ENCODE assay signal across 10 mouse cellular contexts in the genomic region with DNA sequence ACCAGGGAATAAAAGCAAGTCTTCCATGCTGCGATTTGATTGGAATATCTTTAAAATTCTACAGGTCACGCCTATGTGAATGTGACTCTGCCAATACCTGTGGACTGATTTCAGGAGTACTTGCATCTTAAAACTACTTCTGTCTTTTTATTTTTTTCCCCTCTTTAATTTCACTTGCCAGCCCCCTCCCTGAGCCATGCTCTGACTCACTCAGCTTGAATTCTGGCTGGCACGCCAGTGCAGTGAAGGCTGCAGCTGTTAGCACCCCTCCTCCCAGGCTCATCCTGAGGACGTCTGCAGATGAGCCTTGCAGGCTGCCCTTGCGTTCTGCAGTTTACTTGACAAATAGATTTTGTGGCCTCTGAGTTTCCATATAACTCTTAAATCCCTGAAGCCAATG. TPM values are rescaled to one million over a fixed set of nuclear protein-coding genes. Genes with fewer than 3 reads are reported as not detected.
DNase-seq lines count a peak whose midpoint lies in the region; ATAC-seq and TF ChIP-seq lines count a peak whose summit lies in the region.
"Had no signal": no experiment of that assay in that cellular context is flagged by ENCODE, and none has a peak within 500 bp of the region (broad histone marks: within the 10 kb centered on the region; RNA-seq: fewer than 3 reads in every experiment).

No protein-coding gene starts in this region.

- H3K36me3 ChIP-seq in forebrain, embryonic 15.5 days = no peaks in the 10 kb centered on the region
- H3K36me3 ChIP-seq in forebrain, embryonic 11.5 days (ENCODE audit: control insufficient read depth, insufficient read depth, low read length) = no peaks in the 10 kb centered on the region
- H3K36me3 ChIP-seq in intestine, embryonic 15.5 days = no peaks in the 10 kb centered on the region

- peak; percentile 77 for ATAC-seq in forebrain, embryonic 15.5 days (replicated peaks)
- no peak for ATAC-seq in forebrain, embryonic 11.5 days (replicated peaks; ENCODE audit: low FRiP score)
- no peak for ATAC-seq in intestine, embryonic 15.5 days

- TF ChIP-seq CTCF in gastrocnemius, adult 2 months (IDR thresholded peaks at IDR 0.05) = no peak

- intact Hi-C loops in gastrocnemius, adult 2 months (cut with DNase I) = no loop called here

- DNase-seq in forebrain, embryonic 11.5 days (ENCODE audit: low spot score) = no peak
- peak; percentile 60 for DNase-seq in adrenal gland, adult 8-10 months
- peak; percentile 73 for DNase-seq in gastrocnemius, adult 2 months
- peak; percentile 59 for DNase-seq in layer of hippocampus, adult 9-11 months
- DNase-seq in right cerebral cortex, postnatal 25 days = peak; percentile 78
- DNase-seq in testis, postnatal 10 days (ENCODE audit: low spot score) = no peak

- H3K4me2 ChIP-seq in forebrain, embryonic 15.5 days (replicated peaks) = no peak overlapping the region
- no peak overlapping the region for H3K4me2 ChIP-seq in forebrain, embryonic 11.5 days (ENCODE audit: low read depth, low read length, severe bottlenecking)
- H3K4me2 ChIP-seq in intestine, embryonic 15.5 days (replicated peaks) = no peak overlapping the region

- H3K27ac ChIP-seq in forebrain, embryonic 15.5 days (replicated peaks) = no peak overlapping the region
- H3K27ac ChIP-seq in forebrain, embryonic 11.5 days (ENCODE audit: low read depth, low read length) = no peak overlapping the region
- H3K27ac ChIP-seq in gastrocnemius, adult 2 months = peak overlapping the region; percentile 38; the same call in 1 of the 2 replicates
- no peak overlapping the region for H3K27ac ChIP-seq in intestine, embryonic 15.5 days

- peaks cover 15% of the 10 kb centered on the region for H3K4me1 ChIP-seq in forebrain, embryonic 15.5 days
- H3K4me1 ChIP-seq in forebrain, embryonic 11.5 days (replicated peaks; ENCODE audit: control insufficient read depth, insufficient read depth, low read length) = 0 out of 2 replicates have a peak, but pooled peaks cover 2% of the 10 kb centered on the region
- H3K4me1 ChIP-seq in intestine, embryonic 15.5 days (replicated peaks) = 0 out of 2 replicates have a peak, but pooled peaks cover 3% of the 10 kb centered on the region

- H3K27me3 ChIP-seq in forebrain, embryonic 15.5 days = no peaks in the 10 kb centered on the region
- H3K27me3 ChIP-seq in forebrain, embryonic 11.5 days (ENCODE audit: control insufficient read depth, insufficient read depth, low read length) = no peaks in the 10 kb centered on the region
- H3K27me3 ChIP-seq in intestine, embryonic 15.5 days (replicated peaks) = no peaks in the 10 kb centered on the region
- H3K27me3 ChIP-seq: CH12.LX had no signal

- no peaks in the 10 kb centered on the region for H3K9me3 ChIP-seq in forebrain, embryonic 15.5 days
- no peaks in the 10 kb centered on the region for H3K9me3 ChIP-seq in forebrain, embryonic 11.5 days (ENCODE audit: control insufficient read depth, low read length)
- no peaks in the 10 kb centered on the region for H3K9me3 ChIP-seq in intestine, embryonic 15.5 days

- 40% methylated on average over 5 of the region's 5 CpGs for WGBS in forebrain, embryonic 15.5 days
- 42% methylated on average over 5 of the region's 5 CpGs for WGBS in forebrain, embryonic 11.5 days
- 35% methylated on average over 5 of the region's 5 CpGs for WGBS in intestine, embryonic 15.5 days

- no peak overlapping the region for H3K4me3 ChIP-seq in forebrain, embryonic 15.5 days
- no peak overlapping the region for H3K4me3 ChIP-seq in forebrain, embryonic 11.5 days (ENCODE audit: low read depth, low read length)
- H3K4me3 ChIP-seq in gastrocnemius, adult 2 months = peak overlapping the region; percentile 52
- no peak overlapping the region for H3K4me3 ChIP-seq in intestine, embryonic 15.5 days (replicated peaks)

- H3K9ac ChIP-seq in forebrain, embryonic 15.5 days (replicated peaks) = no peak overlapping the region
- H3K9ac ChIP-seq in forebrain, embryonic 11.5 days (ENCODE audit: low read length) = no peak overlapping the region
- H3K9ac ChIP-seq in intestine, embryonic 15.5 days = no peak overlapping the region

RNA-seq across cellular contexts. Expression of a gene that starts 14.1 kb away (rescaled TPM):
- polyA plus RNA-seq in forebrain, embryonic 15.5 days (2015; fragmentation: Nextera tagmentation; extraction: Ambion mirVana) = 23.8 and 25.0 TPM in 2 replicates
- 2.2 and 2.6 TPM in 2 replicates for polyA plus RNA-seq in forebrain, embryonic 11.5 days (2014; fragmentation: Nextera tagmentation; extraction: Ambion mirVana)
- total RNA-seq in adrenal gland, adult 8-10 months (2022) = under 1 TPM; 0.58 to 0.65 (median 0.62) TPM
- total RNA-seq in gastrocnemius, adult 2 months (2021) = under 1 TPM; 0.41 to 0.59 TPM
- 3.8 and 4.0 TPM in 2 replicates for polyA plus RNA-seq in intestine, embryonic 15.5 days (2015; fragmentation: Nextera tagmentation; extraction: Ambion mirVana)
- total RNA-seq: CH12.LX; common myeloid progenitor, adult 5-6 weeks had no signal

Comparison
In these comparisons a context has a peak if more than half of its experiments do, and no peak if none do; other contexts are left out.
1. DNase-seq: peak in adrenal gland, adult 8-10 months (single experiment), gastrocnemius, adult 2 months (single experiment), layer of hippocampus, adult 9-11 months (single experiment) and right cerebral cortex, postnatal 25 days (single experiment); none in forebrain, embryonic 11.5 days (single experiment) and testis, postnatal 10 days (single experiment).